Mouse (Mus musculus) left cerebral cortex, adult 18-20 months (tissue): ENCODE measurements around the gene Zfp641. TPM values are rescaled to one million over a fixed set of nuclear protein-coding genes. Genes with fewer than 3 reads are reported as not detected.

Experiments
- DNase-seq, 2 experiments: peaks; one replicate each; pipeline ENCODE4 v3.0.0; 2021 to 2022; ENCODE audit warnings: low spot score in 2 of 2, mixed read lengths in 1 of 2
- long read RNA-seq, 2 experiments: library from polyadenylated mRNA; stranded (forward); transcript quantifications; one replicate each; pipeline ENCODE4 v2.0.0; 2021
- total RNA-seq, 2 experiments: library from RNA; stranded (reverse); gene quantifications; 2 replicates each; pipeline ENCODE4 v1.2.3; 2021

The Zfp641 gene
- total RNA-seq: 1 to 10 TPM; 6.6 to 7.1 TPM
- long read RNA-seq, experiment 1, full-length matches to known transcripts: 4 of 9 reads
- long read RNA-seq, experiment 1, partial matches to known transcripts: 1 of 9 reads
- long read RNA-seq, experiment 1, other reads (novel, unspliced or antisense): 4 of 9 reads
- long read RNA-seq, experiment 2, full-length matches to known transcripts: 1 of 2 reads
- long read RNA-seq, experiment 2, partial matches to known transcripts: 0 of 2 reads
- long read RNA-seq, experiment 2, other reads (novel, unspliced or antisense): 1 of 2 reads

GRCm38 (mm10) chr15:98295628-98296551 lies at the start of gene Zfp641:
Zfp641 (minus strand) TSS chr15:98296161.
- peak; percentile 49 to 68 for DNase-seq

GRCm38 (mm10) chr15:98340887-98341286 lies 44.9 kb upstream of the Zfp641 start, which contains the start of gene Olfr284:
Olfr284 (minus strand) TSS chr15:98340987.
- DNase-seq: no peak

- no peak for DNase-seq
Observed at GRCm38 (mm10) chr15:98317177-98317724, 21.3 kb upstream of the Zfp641 start, which contains the start of gene Olfr285. Olfr285 (minus strand) TSS chr15:98317353.

GRCm38 (mm10) chr15:98315703-98316102 lies 19.7 kb upstream of the Zfp641 start:
- DNase-seq: no peak

- no peak for DNase-seq
Observed at GRCm38 (mm10) chr15:98293651-98294050, 2.3 kb downstream of the Zfp641 start.

- DNase-seq: no peak
Observed at GRCm38 (mm10) chr15:98288566-98288965, 7.4 kb downstream of the Zfp641 start.

- no peak for DNase-seq
Observed at GRCm38 (mm10) chr15:98286418-98286817, 9.5 kb downstream of the Zfp641 start.

- DNase-seq: no peak
Observed at GRCm38 (mm10) chr15:98257776-98258175, 38.2 kb downstream of the Zfp641 start.

GRCm38 (mm10) chr15:98257193-98257592 lies 38.8 kb downstream of the Zfp641 start, which contains the start of gene H1fnt:
H1fnt (minus strand) TSS chr15:98257293.
- DNase-seq: no peak

- DNase-seq: no peak
Observed at GRCm38 (mm10) chr15:98256271-98256670, 39.7 kb downstream of the Zfp641 start.

Other genes starting within 250 kb of the Zfp641 start
- 100 to 1,000 TPM; 399 to 431 TPM for gene Pfkm, start 203.6 kb downstream of the Zfp641 start, total RNA-seq
- 10 to 100 TPM; 11.7 to 11.8 TPM for gene Senp1, start 202.4 kb downstream of the Zfp641 start, total RNA-seq
- gene Asb8, start 130.5 kb downstream of the Zfp641 start, total RNA-seq: 10 to 100 TPM; 49.5 to 53.6 TPM
- gene Ccdc184, start 129.0 kb downstream of the Zfp641 start, total RNA-seq: 10 to 100 TPM; 22.5 to 23.2 TPM
- gene Olfr288, start 100.6 kb downstream of the Zfp641 start, total RNA-seq: not detected
- under 1 TPM in 1 of 2 experiments, not detected in 1; 0.37 TPM for gene Gm44579, start 75.2 kb downstream of the Zfp641 start, total RNA-seq
- 1 to 10 TPM; 3.9 to 4.9 TPM for gene Olfr287, start 75.1 kb downstream of the Zfp641 start, total RNA-seq
- gene Olfr286, start 61.7 kb downstream of the Zfp641 start, total RNA-seq: not detected
- not detected for gene H1fnt, start 38.9 kb downstream of the Zfp641 start, total RNA-seq
- gene Olfr285, start 21.2 kb upstream of the Zfp641 start, total RNA-seq: not detected
- gene Olfr284, start 44.8 kb upstream of the Zfp641 start, total RNA-seq: not detected
- not detected for gene Olfr283, start 84.8 kb upstream of the Zfp641 start, total RNA-seq
- not detected for gene Olfr282, start 135.1 kb upstream of the Zfp641 start, total RNA-seq
- gene Olfr281, start 156.4 kb upstream of the Zfp641 start, total RNA-seq: not detected
- gene OR5BS1P, start 173.7 kb upstream of the Zfp641 start, total RNA-seq: not detected
- gene Lalba, start 186.6 kb upstream of the Zfp641 start, total RNA-seq: not detected
- not detected for gene Olfr279, start 196.2 kb upstream of the Zfp641 start, total RNA-seq
- 10 to 100 TPM; 58.2 to 59.7 TPM for gene Kansl2, start 238.1 kb upstream of the Zfp641 start, total RNA-seq